Mouse (Mus musculus) CH12.LX (cell line): ENCODE results near the gene Boc. TPM values are rescaled to one million over a fixed set of nuclear protein-coding genes. Genes with fewer than 3 reads are reported as not detected.

Experiments
- DNase-seq: peaks from one replicate; pipeline ENCODE4 v3.0.0-alpha.2; 2013; ENCODE audit errors: extremely low read depth
- H3K27ac ChIP-seq: 2 replicates; pipeline ENCODE4 v1.5.1; 2012; ENCODE audit warnings: low read depth, mild to moderate bottlenecking, control low read depth, moderate library complexity; ENCODE audit not compliant: insufficient read depth
- H3K27me3 ChIP-seq: replicated peaks from 2 replicates; pipeline ENCODE3; 2012; ENCODE audit warnings: inconsistent platforms
- H3K36me3 ChIP-seq, 2 experiments: replicated peaks in 1 of 2; 2 replicates each; pipeline versions ENCODE3 to v1.6.1; 2012; ENCODE audit warnings: inconsistent platforms in 1 of 2, low read length in 1 of 2, mild to moderate bottlenecking in 1 of 2, mixed read lengths in 1 of 2, moderate library complexity in 1 of 2; ENCODE audit not compliant: control insufficient read depth in 1 of 2, insufficient read depth in 1 of 2
- H3K4me1 ChIP-seq, 2 experiments: 2 replicates each; pipeline ENCODE4 v1.6.1; 2012; ENCODE audit warnings: inconsistent platforms in 1 of 2, moderate library complexity in 1 of 2; ENCODE audit not compliant: insufficient read depth in 2 of 2, control insufficient read depth in 1 of 2
- H3K4me2 ChIP-seq: 2 replicates; pipeline ENCODE4 v1.6.1; 2012; ENCODE audit warnings: low read depth, mild to moderate bottlenecking, control low read depth; ENCODE audit not compliant: poor library complexity, insufficient read depth, severe bottlenecking
- H3K4me3 ChIP-seq, 3 experiments: fragments of 150-350 bp in 1 of 3; sonication (generic) in 1 of 3; replicated peaks in 1 of 3; 2 replicates each; pipeline versions ENCODE3 to v1.5.1; 2011 to 2012; ENCODE audit warnings: low read depth in 2 of 3, low read length in 2 of 3, mild to moderate bottlenecking in 2 of 3, moderate library complexity in 2 of 3, control low read depth in 1 of 3, improper control_type of control experiment in 1 of 3, inconsistent platforms in 1 of 3, mixed read lengths in 1 of 3; ENCODE audit not compliant: poor library complexity in 1 of 3
- H3K79me2 ChIP-seq: replicated peaks from 2 replicates; pipeline ENCODE4 v1.6.1; 2012; ENCODE audit warnings: mild to moderate bottlenecking, moderate library complexity; ENCODE audit not compliant: control insufficient read depth, poor library complexity, insufficient read depth, severe bottlenecking; ENCODE audit errors: extremely low read depth
- H3K9ac ChIP-seq: 2 replicates; pipeline ENCODE4 v1.6.1; 2012; ENCODE audit warnings: low read depth, mild to moderate bottlenecking, control low read depth, moderate library complexity; ENCODE audit not compliant: insufficient read depth
- H3K9me3 ChIP-seq: replicated peaks from 2 replicates; pipeline ENCODE3; 2012; ENCODE audit warnings: low read length, inconsistent platforms, mixed read lengths
- CHD1 ChIP-seq: IDR thresholded peaks from 2 replicates; pipeline ENCODE4 v1.6.1; 2012; ENCODE audit warnings: low read depth, low read length, improper control_type of control experiment, inconsistent platforms
- JUND ChIP-seq: conservative IDR thresholded peaks from 2 replicates; pipeline ENCODE4 v1.6.1; 2011; ENCODE audit warnings: low read depth, low read length, improper control_type of control experiment
- KAT2A ChIP-seq: IDR thresholded peaks from 2 replicates; pipeline ENCODE4 v1.6.1; 2012; ENCODE audit warnings: low read length, improper control_type of control experiment, inconsistent platforms; ENCODE audit not compliant: insufficient replicate concordance
- MAFK ChIP-seq: IDR thresholded peaks from 2 replicates; pipeline ENCODE4 v1.6.1; 2011; ENCODE audit warnings: low read length, improper control_type of control experiment; ENCODE audit not compliant: insufficient replicate concordance
- NELFE ChIP-seq: IDR thresholded peaks from 2 replicates; pipeline ENCODE4 v1.6.1; 2011; ENCODE audit warnings: low read depth, low read length, improper control_type of control experiment
- PAX5 ChIP-seq: IDR thresholded peaks from 2 replicates; pipeline ENCODE4 v1.6.1; 2012; ENCODE audit warnings: low read length, inconsistent platforms, mixed read lengths
- POLR2A ChIP-seq: IDR thresholded peaks from 2 replicates; pipeline ENCODE4 v1.6.1; 2011; ENCODE audit warnings: low read depth, mild to moderate bottlenecking, improper control_type of control experiment, low read length
- TBP ChIP-seq: conservative IDR thresholded peaks from 2 replicates; pipeline ENCODE4 v1.6.1; 2011; ENCODE audit warnings: low read depth, low read length, improper control_type of control experiment
- USF1 ChIP-seq: IDR thresholded peaks from 2 replicates; pipeline ENCODE4 v1.6.1; 2014; ENCODE audit warnings: low read depth, mild to moderate bottlenecking, inconsistent platforms, low read length, improper control_type of control experiment
- ZKSCAN1 ChIP-seq: IDR thresholded peaks from 2 replicates; pipeline ENCODE4 v1.6.1; 2012; ENCODE audit warnings: low read depth, inconsistent platforms, low read length, improper control_type of control experiment, borderline replicate concordance
- dilution Hi-C: fragments of 300-500 bp; cut with MboI; formaldehyde crosslinking; loops from 2 replicates; pipeline ENCODE4 v1.14.3; 2020; ENCODE audit warnings: low sequenced_read_pairs; ENCODE audit not compliant: extremely low pct_unique_long_range_greater_than_20kb, extremely low pct_ligation_motif_present
- in situ Hi-C: fragments of 300-500 bp; cut with MboI; formaldehyde crosslinking; loops from 3 replicates; pipeline ENCODE4 v1.14.3; 2019; ENCODE audit warnings: low sequenced_read_pairs, low pct_ligation_motif_present, low pct_unique_long_range_greater_than_20kb, mixed read lengths
- polyA plus RNA-seq: library from polyadenylated mRNA; unstranded; fragments of >175 nt; gene quantifications from 2 replicates; pipeline ENCODE4 v1.2.1, GENCODE M21; 2012; ENCODE audit warnings: low read depth; ENCODE audit not compliant: insufficient read length
- total RNA-seq, 2 experiments: library from RNA; depleted of rRNA; stranded (reverse); fragments of 300-350 nt in 1 of 2; fragments of >200 nt in 1 of 2; gene quantifications; 2 replicates each; pipeline ENCODE4 v1.2.3; 2012 to 2014

Gene Boc
- total and polyA plus RNA-seq, 3 experiments, result 0.25 to 1.5 (median 0.67) TPM

DNA sequence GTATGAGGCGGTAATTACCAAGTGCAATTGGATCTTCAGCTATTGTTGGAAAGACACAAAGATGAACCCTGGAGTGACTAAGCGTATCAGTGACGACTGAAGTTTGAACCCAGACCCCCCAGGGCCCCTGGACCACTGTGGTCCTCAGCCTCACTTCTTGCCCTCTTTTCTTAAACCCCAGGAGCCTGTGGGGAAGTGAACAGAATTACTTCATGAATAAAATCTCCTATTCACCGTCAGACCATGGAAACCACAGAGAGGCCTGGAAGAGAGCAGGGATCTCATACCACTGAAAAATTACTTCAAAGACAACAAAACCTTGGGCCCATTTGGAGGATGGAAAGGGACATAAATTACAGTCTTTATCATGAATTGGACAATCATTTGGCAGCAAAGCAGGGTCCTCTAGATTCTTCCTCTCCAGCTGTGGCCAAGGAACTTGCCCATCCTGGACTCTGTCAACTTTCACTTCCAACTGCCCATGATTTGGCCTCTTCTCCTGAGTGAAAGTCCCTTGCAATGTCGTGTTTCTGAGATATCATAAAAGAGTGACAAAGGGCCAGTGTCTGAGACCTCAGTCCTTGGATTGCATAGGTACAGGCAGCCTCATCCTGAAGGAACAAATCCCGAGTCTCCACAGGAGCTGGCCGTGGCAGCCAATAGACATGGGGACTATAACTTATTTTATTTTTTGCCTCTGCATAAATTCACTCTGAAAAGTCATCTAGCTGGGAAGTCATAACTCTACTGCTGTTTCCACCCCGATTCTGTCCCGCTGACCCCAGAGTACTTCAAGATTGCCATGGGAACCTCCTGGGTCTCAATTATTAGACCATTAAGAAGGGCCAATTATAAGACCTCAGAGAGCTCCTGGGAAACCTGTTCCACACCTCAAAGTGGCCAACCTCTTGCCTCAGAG is 2.6 kb downstream of the Boc start:
- Histone ChIP-seq H3K4me2 (no peak overlapping the region), H3K4me3 (no peak overlapping the region), H3K27ac (no peak overlapping the region), H3K9me3 (no peaks in the 10 kb centered on the region), H3K79me2 (no peaks in the 10 kb centered on the region), H3K9ac (no peak overlapping the region), H3K4me1 (peaks cover under 1 to 16% of the 10 kb centered on the region in 2 experiments; a peak in 2 of 4 replicates), H3K27me3 (no peaks in the 10 kb centered on the region), H3K36me3 (no peaks in the 10 kb centered on the region)
- in situ Hi-C loops, result no loop called here
- dilution Hi-C loops, result no loop called here
- no peak for DNase-seq
- TF ChIP-seq KAT2A, result no peak
- TF ChIP-seq NELFE, result no peak
- TF ChIP-seq PAX5, result no peak
- no peak for TF ChIP-seq ZKSCAN1
- TF ChIP-seq JUND, result no peak

DNA sequence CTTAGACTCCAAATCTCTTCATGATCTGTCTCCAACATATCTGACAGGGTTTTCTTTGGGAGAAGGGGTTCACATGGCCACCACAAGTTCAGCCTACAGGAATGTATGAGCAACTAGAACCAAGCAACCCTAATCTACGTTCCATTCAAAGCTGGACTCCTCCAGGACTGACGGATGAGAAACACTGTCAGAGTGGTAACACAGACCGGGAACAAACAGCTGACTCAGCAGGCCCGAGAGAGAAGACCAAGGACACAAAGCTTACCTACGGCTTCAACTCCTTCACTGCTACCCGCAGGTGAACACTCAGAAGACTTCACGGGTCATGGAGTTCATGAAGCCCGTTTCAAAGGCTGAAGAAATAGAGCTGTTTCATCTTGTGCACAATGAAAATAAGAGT is 4.8 kb downstream of the Boc start:
- no peaks in the 10 kb centered on the region for H3K9me3 ChIP-seq
- H3K27me3 ChIP-seq, result no peaks in the 10 kb centered on the region

DNA sequence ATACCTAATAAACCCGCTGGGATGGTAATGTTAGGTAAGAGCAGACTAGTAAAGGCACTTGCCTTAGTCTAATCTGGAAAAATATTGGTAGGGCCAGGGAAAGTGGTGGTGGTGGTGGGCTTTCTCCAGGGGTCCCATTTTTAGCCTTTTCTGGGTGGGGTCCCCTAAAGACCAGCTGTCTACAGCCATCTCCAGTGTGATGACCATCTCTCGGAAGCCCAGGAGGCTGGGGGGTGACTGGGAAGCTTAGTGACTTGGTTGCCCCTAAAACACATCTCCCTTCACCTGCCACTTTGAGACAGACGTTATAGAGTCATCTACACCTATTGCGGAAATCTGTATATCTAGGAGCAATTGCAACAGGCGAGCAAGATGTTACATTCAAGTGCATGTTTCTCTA is 6.0 kb downstream of the Boc start:
- in situ Hi-C loops (no loop called here), dilution Hi-C loops (no loop called here)
- Histone ChIP-seq H3K4me3 (no peak overlapping the region), H3K27ac (no peak overlapping the region), H3K36me3 (no peaks in the 10 kb centered on the region), H3K9ac (no peak overlapping the region), H3K4me2 (no peak overlapping the region), H3K79me2 (no peaks in the 10 kb centered on the region), H3K4me1 (peaks cover 6 to 31% of the 10 kb centered on the region in 2 experiments), H3K27me3 (no peaks in the 10 kb centered on the region), H3K9me3 (no peaks in the 10 kb centered on the region)
- TF ChIP-seq TBP (no peak), PAX5 (no peak), NELFE (no peak), JUND (no peak), POLR2A (no peak)
- no peak for DNase-seq

More for the DNA sequence above, 4.8 kb downstream of the Boc start:
- Histone ChIP-seq H3K79me2 (no peaks in the 10 kb centered on the region), H3K4me3 (no peak overlapping the region), H3K9ac (no peak overlapping the region), H3K4me2 (no peak overlapping the region), H3K27ac (no peak overlapping the region), H3K36me3 (no peaks in the 10 kb centered on the region), H3K4me1 (peaks cover 6 to 31% of the 10 kb centered on the region in 2 experiments)
- dilution Hi-C loops, result no loop called here
- TF ChIP-seq MAFK, result peak; percentile 93
- TF ChIP-seq USF1, result no peak
- TF ChIP-seq POLR2A, result no peak
- no peak for TF ChIP-seq CHD1
- in situ Hi-C loops, result no loop called here
- no peak for DNase-seq
